Mouse (Mus musculus): ENCODE data around the gene Nfkbiz. TPM values are rescaled to one million over a fixed set of nuclear protein-coding genes. Genes with fewer than 3 reads are reported as not detected.

The Nfkbiz gene
- polyA plus RNA-seq, 1 experiment = 60.3 TPM

DNA sequence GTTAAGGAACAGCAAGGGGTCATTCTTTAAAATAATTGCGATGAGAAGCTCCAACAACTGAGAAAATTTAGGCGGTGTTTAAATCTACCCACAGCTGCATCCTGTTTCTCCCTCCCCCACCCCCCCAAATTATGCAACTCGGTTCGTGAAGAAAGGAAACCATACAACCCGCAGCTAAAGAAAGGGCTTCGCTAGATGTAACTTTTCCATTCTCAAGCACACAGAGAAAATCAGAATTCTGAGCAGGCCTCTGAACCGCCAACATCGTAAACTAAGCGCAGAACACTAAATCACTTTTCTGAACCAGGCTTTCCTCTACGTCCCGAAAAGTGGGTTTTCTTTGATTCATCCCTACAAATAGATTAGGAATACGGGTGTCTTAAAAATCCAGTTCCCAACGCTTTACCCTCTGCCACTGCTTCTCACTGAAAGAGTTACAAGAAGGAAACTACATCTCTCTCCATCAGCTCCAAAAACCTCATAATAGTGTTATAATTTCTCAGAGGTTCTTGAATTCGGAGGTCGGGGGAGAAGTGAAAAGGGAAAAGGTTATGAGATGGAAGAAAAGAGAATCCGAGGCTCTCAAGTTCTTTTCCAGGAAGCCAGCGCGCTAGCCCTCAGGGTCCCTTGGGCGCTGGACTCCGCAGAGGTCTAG, 17.7 kb downstream of the Nfkbiz start:
- TF ChIP-seq CTCF (IDR thresholded peaks at IDR 0.05; ENCODE audit: low read depth, low read length) (no peak), POLR2A (IDR thresholded peaks at IDR 0.05; ENCODE audit: borderline replicate concordance, low read depth, low read length) (no peak)
- Histone ChIP-seq H3K27ac (ENCODE audit: insufficient read depth, low read depth, low read length) (peak overlapping the region; percentile 79), H3K4me3 (ENCODE audit: insufficient read depth, low read length) (peak overlapping the region; percentile 92), H3K4me1 (ENCODE audit: control insufficient read depth, insufficient read depth, low read length) (peaks cover 13% of the 10 kb centered on the region)

DNA sequence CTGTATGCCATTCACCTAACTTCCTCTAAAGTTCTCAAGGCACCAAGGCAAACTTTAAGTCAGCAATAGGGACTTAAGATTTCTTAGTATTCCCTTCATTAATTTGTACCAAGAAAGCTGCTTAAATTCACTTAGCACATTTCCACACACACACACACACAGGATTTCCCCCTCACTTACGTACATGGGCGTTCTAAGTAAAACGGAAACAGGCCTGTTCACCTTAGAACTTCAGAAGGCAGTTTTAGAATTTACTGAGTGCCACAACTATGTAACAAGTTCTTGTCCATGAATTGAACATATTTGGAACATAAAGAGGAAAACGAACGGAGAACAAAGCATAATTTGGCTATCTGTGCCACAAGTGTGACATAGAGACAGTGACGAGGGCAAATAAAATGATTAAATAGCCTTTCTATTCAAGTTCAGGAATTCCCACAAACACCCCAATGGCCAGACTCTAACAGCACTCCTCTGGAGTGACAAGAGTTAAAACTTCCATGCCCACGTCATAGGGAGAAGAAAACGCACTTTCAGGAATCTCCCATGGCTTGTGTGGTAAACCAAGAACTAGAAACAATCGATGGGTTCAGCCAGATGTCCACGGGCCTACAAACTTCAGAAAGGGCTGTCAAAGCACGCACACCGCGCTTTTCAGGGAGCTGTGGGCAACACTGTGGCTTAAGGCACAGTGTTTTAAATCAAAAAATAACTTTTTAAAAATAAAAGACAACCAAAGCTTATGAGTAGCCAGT, 18.4 kb downstream of the Nfkbiz start:
- TF ChIP-seq POLR2A (IDR thresholded peaks at IDR 0.05; ENCODE audit: borderline replicate concordance, low read depth, low read length) = no peak
- no peak for TF ChIP-seq CTCF (IDR thresholded peaks at IDR 0.05; ENCODE audit: low read depth, low read length)
- H3K27ac ChIP-seq (ENCODE audit: insufficient read depth, low read depth, low read length) = peak overlapping the region; percentile 79
- H3K4me3 ChIP-seq (ENCODE audit: insufficient read depth, low read length) = peak overlapping the region; percentile 92
- peaks cover 13% of the 10 kb centered on the region for H3K4me1 ChIP-seq (ENCODE audit: control insufficient read depth, insufficient read depth, low read length)

DNA sequence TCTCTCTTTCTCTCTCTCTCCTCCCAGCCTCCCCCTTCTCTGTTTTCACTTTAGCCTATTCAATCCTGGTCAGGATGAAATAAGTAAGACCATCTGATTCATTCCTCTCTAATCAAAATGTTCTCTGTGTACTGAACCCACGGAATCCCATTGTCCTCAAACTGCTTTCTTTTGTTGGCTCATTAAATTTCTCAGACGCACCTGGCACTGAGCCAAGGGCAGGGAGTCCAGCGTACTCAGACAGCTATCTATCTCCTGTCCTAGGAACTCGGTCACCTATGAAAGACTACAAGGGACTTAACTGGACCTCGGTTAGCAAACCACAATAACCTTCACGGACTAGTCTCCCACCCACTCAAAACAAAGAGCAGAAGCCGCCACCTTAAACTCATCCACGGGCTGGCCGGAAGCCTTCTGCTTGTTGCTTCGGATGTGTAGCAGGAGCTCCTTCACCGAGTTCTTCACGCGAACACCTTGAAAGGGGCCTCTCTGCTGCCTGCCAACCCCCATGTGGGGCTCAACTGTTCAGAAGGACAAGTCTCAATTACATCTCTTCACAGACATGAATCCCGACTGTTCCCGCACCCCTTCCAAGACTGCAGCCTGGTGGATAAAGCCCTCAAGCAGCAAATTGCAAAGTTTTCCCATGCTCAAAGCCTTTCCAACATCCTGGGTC, 19.4 kb downstream of the Nfkbiz start:
- Histone ChIP-seq H3K27ac (ENCODE audit: insufficient read depth, low read depth, low read length) (no peak overlapping the region), H3K4me1 (ENCODE audit: control insufficient read depth, insufficient read depth, low read length) (peaks cover 13% of the 10 kb centered on the region), H3K4me3 (ENCODE audit: insufficient read depth, low read length) (peak overlapping the region; percentile 15; the same call in 1 of the 2 replicates)
- no peak for TF ChIP-seq POLR2A (IDR thresholded peaks at IDR 0.05; ENCODE audit: borderline replicate concordance, low read depth, low read length)
- no peak for TF ChIP-seq CTCF (IDR thresholded peaks at IDR 0.05; ENCODE audit: low read depth, low read length)

DNA sequence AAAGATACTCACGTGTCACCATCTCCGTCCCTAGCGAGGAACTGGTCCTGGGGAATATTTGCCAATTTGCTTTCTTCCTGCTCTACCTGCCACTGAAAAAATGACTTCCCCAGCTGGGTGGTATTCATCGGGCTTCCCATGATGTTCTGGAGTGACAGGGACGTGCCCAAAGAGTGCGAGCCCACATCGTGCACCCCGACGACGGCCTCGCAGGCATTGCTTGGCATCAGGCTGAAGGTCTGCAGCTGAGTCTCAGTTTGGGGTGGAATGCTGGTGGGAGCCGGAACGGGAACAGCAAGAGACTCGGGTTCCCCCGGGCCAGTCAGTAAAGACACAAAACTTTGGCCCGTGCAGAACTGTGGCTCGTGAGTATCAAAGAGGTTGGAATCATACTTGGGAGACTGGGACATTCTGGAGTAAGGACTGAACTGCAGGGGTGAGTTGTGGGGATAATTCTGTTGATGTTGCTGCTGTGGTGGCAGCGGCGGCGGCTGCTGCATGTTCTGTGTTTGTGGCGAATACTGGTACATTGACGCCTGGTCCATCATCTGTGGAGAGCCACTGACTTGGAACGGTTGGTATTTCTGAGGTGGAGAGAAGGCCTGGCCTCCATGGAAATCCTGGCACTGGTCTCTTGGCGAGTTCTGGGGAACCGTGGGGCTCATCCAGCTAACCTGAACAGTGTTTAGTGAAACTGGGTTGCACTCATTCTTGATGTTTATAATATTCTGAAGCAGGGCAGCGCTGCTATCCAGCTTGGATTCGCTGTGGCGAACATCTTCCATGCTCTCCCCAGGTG, 20.8 kb downstream of the Nfkbiz start:
- H3K4me1 ChIP-seq (ENCODE audit: control insufficient read depth, insufficient read depth, low read length) = peaks cover 7% of the 10 kb centered on the region
- no peak for TF ChIP-seq CTCF (IDR thresholded peaks at IDR 0.05; ENCODE audit: low read depth, low read length)
- no peak for TF ChIP-seq POLR2A (IDR thresholded peaks at IDR 0.05; ENCODE audit: borderline replicate concordance, low read depth, low read length)
- H3K4me3 ChIP-seq (ENCODE audit: insufficient read depth, low read length) = no peak overlapping the region
- H3K27ac ChIP-seq (ENCODE audit: insufficient read depth, low read depth, low read length) = no peak overlapping the region

DNA sequence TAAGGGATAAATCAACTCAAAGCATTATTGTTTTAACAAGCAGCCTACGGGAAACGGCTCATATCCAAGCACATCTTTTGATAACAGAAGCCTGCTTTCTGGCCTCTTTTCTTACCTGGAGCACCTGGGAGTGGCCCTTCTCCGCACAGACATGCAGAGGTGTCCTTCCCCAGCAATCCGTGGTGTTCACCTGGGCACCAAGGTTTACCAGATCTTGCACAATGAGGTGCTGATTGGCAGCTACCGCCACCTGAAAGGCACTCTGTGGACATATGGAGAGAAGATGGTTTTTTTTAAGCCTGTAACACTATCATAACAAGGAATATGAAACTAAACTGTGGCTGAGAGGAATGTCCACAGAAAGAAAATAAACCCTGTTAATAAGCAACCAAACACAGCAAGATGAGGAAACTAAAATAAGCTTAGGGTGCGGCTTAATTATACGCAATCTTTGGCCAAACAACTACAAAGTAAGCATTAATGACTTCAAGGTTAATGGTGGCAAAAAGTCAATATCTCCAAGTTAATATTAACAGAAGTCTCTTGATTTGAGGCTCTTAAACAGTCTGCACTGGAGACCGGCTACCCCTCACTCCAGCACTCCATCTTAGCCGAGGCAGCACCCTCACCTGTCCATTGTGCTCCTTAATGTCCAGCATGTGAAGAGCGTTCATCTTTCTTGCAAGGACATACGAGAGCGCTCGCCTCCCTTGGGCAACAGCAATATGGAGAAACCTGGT, 22.3 kb downstream of the Nfkbiz start:
- Histone ChIP-seq H3K4me1 (ENCODE audit: control insufficient read depth, insufficient read depth, low read length) (peaks cover 11% of the 10 kb centered on the region), H3K27ac (ENCODE audit: insufficient read depth, low read depth, low read length) (no peak overlapping the region), H3K4me3 (ENCODE audit: insufficient read depth, low read length) (no peak overlapping the region)
- no peak for TF ChIP-seq CTCF (IDR thresholded peaks at IDR 0.05; ENCODE audit: low read depth, low read length)
- TF ChIP-seq POLR2A (IDR thresholded peaks at IDR 0.05; ENCODE audit: borderline replicate concordance, low read depth, low read length) = no peak

DNA sequence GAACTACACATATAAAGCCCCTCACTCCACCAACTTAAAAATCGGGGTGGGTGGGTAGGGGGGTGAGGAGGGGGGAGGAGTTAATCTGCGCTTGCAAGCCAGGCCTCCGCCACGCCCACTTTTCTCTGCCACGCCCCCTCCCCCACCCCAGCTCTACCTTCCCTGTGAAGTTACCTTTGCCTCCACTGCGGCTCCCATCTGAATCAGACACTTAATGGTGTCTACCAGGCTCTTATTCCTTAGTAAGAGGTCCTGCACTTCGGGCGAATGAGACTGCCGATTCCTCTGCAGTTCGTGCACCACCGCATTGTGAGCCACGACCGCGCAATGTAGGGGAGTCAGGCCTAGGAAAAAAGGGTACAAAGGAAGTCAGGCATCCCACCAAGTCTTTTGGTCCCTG, 23.2 kb downstream of the Nfkbiz start:
- Histone ChIP-seq H3K4me1 (ENCODE audit: control insufficient read depth, insufficient read depth, low read length) (peaks cover 11% of the 10 kb centered on the region), H3K4me3 (ENCODE audit: insufficient read depth, low read length) (no peak overlapping the region), H3K27ac (ENCODE audit: insufficient read depth, low read depth, low read length) (no peak overlapping the region)
- TF ChIP-seq POLR2A (IDR thresholded peaks at IDR 0.05; ENCODE audit: borderline replicate concordance, low read depth, low read length) (no peak), CTCF (IDR thresholded peaks at IDR 0.05; ENCODE audit: low read depth, low read length) (no peak)

DNA sequence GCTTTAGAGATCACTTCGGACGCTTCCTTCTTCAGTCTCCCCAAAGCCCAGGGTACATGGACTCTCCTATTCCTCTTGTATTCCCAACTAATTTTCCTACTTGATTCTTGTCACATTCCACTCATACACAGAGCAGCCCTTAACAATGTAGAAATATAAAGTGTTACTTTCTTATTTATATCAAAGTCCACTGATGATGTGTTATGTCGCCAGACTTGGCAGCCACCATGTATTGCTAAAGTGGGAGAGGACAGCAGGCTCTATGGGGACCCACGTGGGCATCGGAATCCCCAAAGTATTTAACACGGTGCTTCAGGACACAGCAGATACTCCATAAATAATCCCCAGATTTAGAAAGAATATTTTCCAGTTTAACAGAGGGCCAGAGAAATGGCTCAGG, 24.0 kb downstream of the Nfkbiz start:
- no peak overlapping the region for H3K4me3 ChIP-seq (ENCODE audit: insufficient read depth, low read length)
- H3K4me1 ChIP-seq (ENCODE audit: control insufficient read depth, insufficient read depth, low read length) = peaks cover 9% of the 10 kb centered on the region
- H3K27ac ChIP-seq (ENCODE audit: insufficient read depth, low read depth, low read length) = no peak overlapping the region
- TF ChIP-seq CTCF (IDR thresholded peaks at IDR 0.05; ENCODE audit: low read depth, low read length) = no peak
- TF ChIP-seq POLR2A (IDR thresholded peaks at IDR 0.05; ENCODE audit: borderline replicate concordance, low read depth, low read length) = no peak

DNA sequence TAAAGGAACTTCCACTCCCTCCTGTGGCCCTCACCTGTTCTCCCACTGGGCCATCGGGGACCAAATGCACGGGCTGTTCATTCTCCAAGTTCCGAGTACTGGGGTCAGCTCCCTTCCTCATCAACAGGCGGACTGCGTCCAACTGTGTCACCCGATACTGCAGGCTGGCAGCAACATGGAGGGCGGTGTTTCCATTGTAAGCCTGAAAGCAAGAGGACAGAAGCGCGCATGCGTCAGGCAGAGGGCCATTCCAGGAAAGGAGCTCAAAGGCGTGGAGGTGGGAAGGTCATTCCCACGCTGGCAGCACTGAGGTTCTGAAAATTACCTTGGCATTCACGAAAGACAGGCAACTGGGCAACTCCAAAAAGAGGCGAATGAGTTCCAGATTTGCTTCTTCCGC, 24.8 kb downstream of the Nfkbiz start:
- TF ChIP-seq CTCF (IDR thresholded peaks at IDR 0.05; ENCODE audit: low read depth, low read length) = no peak
- no peak for TF ChIP-seq POLR2A (IDR thresholded peaks at IDR 0.05; ENCODE audit: borderline replicate concordance, low read depth, low read length)
- Histone ChIP-seq H3K4me1 (ENCODE audit: control insufficient read depth, insufficient read depth, low read length) (peaks cover 4% of the 10 kb centered on the region), H3K4me3 (ENCODE audit: insufficient read depth, low read length) (no peak overlapping the region), H3K27ac (ENCODE audit: insufficient read depth, low read depth, low read length) (no peak overlapping the region)

DNA sequence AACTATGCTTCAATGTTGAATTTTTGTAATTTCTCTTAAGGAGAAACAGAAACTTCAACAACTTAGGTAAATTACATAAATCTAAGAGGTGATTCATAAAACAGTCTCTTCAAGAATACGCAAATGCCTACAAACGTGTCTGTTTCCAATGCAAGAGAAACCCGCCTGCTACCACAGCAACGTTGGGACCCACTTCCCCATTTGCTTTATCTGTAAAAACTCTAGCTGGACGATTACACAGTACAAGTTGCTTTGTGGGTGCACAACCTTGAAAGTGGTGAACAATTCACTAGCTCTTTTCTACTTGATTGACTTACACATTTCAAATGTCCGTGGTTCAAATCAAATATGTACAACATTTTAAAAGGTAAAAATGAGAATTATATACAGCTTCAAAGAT, 26.9 kb downstream of the Nfkbiz start:
- no peak overlapping the region for H3K4me3 ChIP-seq (ENCODE audit: insufficient read depth, low read length)
- H3K27ac ChIP-seq (ENCODE audit: insufficient read depth, low read depth, low read length) = no peak overlapping the region
- H3K4me1 ChIP-seq (ENCODE audit: control insufficient read depth, insufficient read depth, low read length) = peaks cover 4% of the 10 kb centered on the region
- TF ChIP-seq POLR2A (IDR thresholded peaks at IDR 0.05; ENCODE audit: borderline replicate concordance, low read depth, low read length) (no peak), CTCF (IDR thresholded peaks at IDR 0.05; ENCODE audit: low read depth, low read length) (no peak)
